ENCODE assay signal across 15 mouse cellular contexts in genomic region chr10:88510503-88511271, GRCm38 (mm10). TPM values are rescaled to one million over a fixed set of nuclear protein-coding genes. Genes with fewer than 3 reads are reported as not detected.
DNase-seq lines count a peak whose midpoint lies in the region; ATAC-seq and TF ChIP-seq lines count a peak whose summit lies in the region.
"Had no signal": no experiment of that assay in that cellular context is flagged by ENCODE, and none has a peak within 500 bp of the region (broad histone marks: within the 10 kb centered on the region; RNA-seq: fewer than 3 reads in every experiment).

No protein-coding gene starts in this region.

- ATAC-seq in granulocyte monocyte progenitor cell, adult 5-6 weeks (replicated peaks; ENCODE audit: poor library complexity, severe bottlenecking) = peak; percentile 34
- no peak for ATAC-seq in forebrain, postnatal 0 days
- no peak for ATAC-seq in midbrain, embryonic 16.5 days

- H3K27ac ChIP-seq in forebrain, postnatal 0 days (ENCODE audit: low read depth, low read length) = no peak overlapping the region
- no peak overlapping the region for H3K27ac ChIP-seq in midbrain, embryonic 16.5 days (ENCODE audit: low read length)
- H3K27ac ChIP-seq: hindbrain, embryonic 12.5 days; neural tube, embryonic 12.5 days had no signal

- DNase-seq in NIH3T3 (ENCODE audit: low read depth) = peak; percentile 17
- peak; percentile 35 for DNase-seq in heart, postnatal 25 days (ENCODE audit: low spot score)
- peak; percentile 52 to 72 for DNase-seq in lung, adult 18-20 months
- no peak for DNase-seq in frontal cortex, postnatal 25 days (ENCODE audit: low spot score in 2 of 2)
- no peak for DNase-seq in forebrain, postnatal 0 days
- no peak for DNase-seq in cerebellum, postnatal 25 days
- DNase-seq: cerebellum, adult 9-10 months; spleen, adult 18-20 months; thymus, postnatal 4 days had no signal

- TF ChIP-seq CTCF in forebrain, postnatal 0 days (IDR thresholded peaks at IDR 0.05; ENCODE audit: low read depth) = no peak

- no peaks in the 10 kb centered on the region for H3K27me3 ChIP-seq in forebrain, postnatal 0 days (ENCODE audit: insufficient read depth, low read length)
- H3K27me3 ChIP-seq in midbrain, embryonic 16.5 days (ENCODE audit: control insufficient read depth, insufficient read depth, low read depth, low read length) = no peaks in the 10 kb centered on the region
- H3K27me3 ChIP-seq: CH12.LX; hindbrain, embryonic 12.5 days; neural tube, embryonic 12.5 days had no signal

- intact Hi-C loops in heart, postnatal 25 days (cut with DNase I) = loop anchor here (5.0 kb wide), 1 partner anchor 217 kb away; no protein-coding TSS in a partner anchor

- H3K4me2 ChIP-seq in forebrain, postnatal 0 days (ENCODE audit: low read depth) = no peak overlapping the region
- H3K4me2 ChIP-seq in midbrain, embryonic 16.5 days (ENCODE audit: low read length) = no peak overlapping the region
- H3K4me2 ChIP-seq: hindbrain, embryonic 12.5 days; neural tube, embryonic 12.5 days had no signal

- no peaks in the 10 kb centered on the region for H3K9me3 ChIP-seq in forebrain, postnatal 0 days (ENCODE audit: low read length)
- no peaks in the 10 kb centered on the region for H3K9me3 ChIP-seq in midbrain, embryonic 16.5 days (replicated peaks; ENCODE audit: control insufficient read depth, low read length, poor library complexity, severe bottlenecking)
- H3K9me3 ChIP-seq: hindbrain, embryonic 12.5 days; neural tube, embryonic 12.5 days had no signal

- H3K36me3 ChIP-seq in forebrain, postnatal 0 days (ENCODE audit: insufficient read depth) = no peaks in the 10 kb centered on the region
- no peaks in the 10 kb centered on the region for H3K36me3 ChIP-seq in midbrain, embryonic 16.5 days (ENCODE audit: control insufficient read depth, insufficient read depth, low read length)
- H3K36me3 ChIP-seq: hindbrain, embryonic 12.5 days; neural tube, embryonic 12.5 days had no signal

- H3K9ac ChIP-seq in forebrain, postnatal 0 days = no peak overlapping the region
- no peak overlapping the region for H3K9ac ChIP-seq in midbrain, embryonic 16.5 days (ENCODE audit: low read depth, low read length)
- H3K9ac ChIP-seq: hindbrain, embryonic 12.5 days; neural tube, embryonic 12.5 days had no signal

- WGBS in forebrain, postnatal 0 days = 71% methylated on average over 12 of the region's 12 CpGs
- whole genome bisulfite sequencing in midbrain, embryonic 16.5 days = 72% methylated on average over 12 of the region's 12 CpGs

- no peaks in the 10 kb centered on the region for H3K4me1 ChIP-seq in forebrain, postnatal 0 days (ENCODE audit: insufficient read depth)
- no peaks in the 10 kb centered on the region for H3K4me1 ChIP-seq in midbrain, embryonic 16.5 days (ENCODE audit: control insufficient read depth, insufficient read depth, low read length)
- H3K4me1 ChIP-seq: hindbrain, embryonic 12.5 days; neural tube, embryonic 12.5 days had no signal

- H3K4me3 ChIP-seq in forebrain, postnatal 0 days (ENCODE audit: low read depth, low read length) = no peak overlapping the region
- no peak overlapping the region for H3K4me3 ChIP-seq in midbrain, embryonic 16.5 days (ENCODE audit: low read depth, low read length)
- H3K4me3 ChIP-seq: hindbrain, embryonic 12.5 days; neural tube, embryonic 12.5 days had no signal

RNA-seq across cellular contexts. Expression of gene Chpt1, which starts 6.8 kb away (rescaled TPM):
- total RNA-seq in granulocyte monocyte progenitor cell, adult 5-6 weeks (2014; fragmentation: Nextera tagmentation) = 13.3 and 30.8 TPM in 2 replicates
- 23.8 and 31.7 TPM in 2 replicates for total RNA-seq in granulocyte monocyte progenitor cell, adult 5-6 weeks (2017)
- total RNA-seq in heart, postnatal 25 days (2021) = 100 to 1,000 TPM; 304 to 315 TPM
- total RNA-seq in forebrain, postnatal 0 days (2014; rRNA removed) = 21.1 and 21.3 TPM in 2 replicates
- polyA plus RNA-seq in forebrain, postnatal 0 days (2015; fragmentation: Nextera tagmentation; extraction: Ambion mirVana) = 13.6 and 19.3 TPM in 2 replicates
- polyA plus RNA-seq in midbrain, embryonic 16.5 days (2015; fragmentation: Nextera tagmentation; extraction: Ambion mirVana) = 7.7 and 8.0 TPM in 2 replicates

RNA-seq across cellular contexts. Expression of gene Sycp3, which starts 51.3 kb away (rescaled TPM):
- not detected in 2 replicates for total RNA-seq in granulocyte monocyte progenitor cell, adult 5-6 weeks (2014; fragmentation: Nextera tagmentation)
- total RNA-seq in granulocyte monocyte progenitor cell, adult 5-6 weeks (2017) = 0.30 TPM in 1 of 2 replicates, not detected in the other
- total RNA-seq in heart, postnatal 25 days (2021) = not detected
- total RNA-seq in forebrain, postnatal 0 days (2014; rRNA removed) = 0.38 and 0.57 TPM in 2 replicates
- polyA plus RNA-seq in forebrain, postnatal 0 days (2015; fragmentation: Nextera tagmentation; extraction: Ambion mirVana) = 0.64 and 1.0 TPM in 2 replicates
- 0.51 and 0.72 TPM in 2 replicates for polyA plus RNA-seq in midbrain, embryonic 16.5 days (2015; fragmentation: Nextera tagmentation; extraction: Ambion mirVana)
- total RNA-seq: CH12.LX had no signal
- polyA plus RNA-seq: hindbrain, embryonic 12.5 days; liver, embryonic 16.5 days; neural tube, embryonic 12.5 days had no signal

Comparison
In these comparisons a context has a peak if more than half of its experiments do, and no peak if none do; other contexts are left out.
1. DNase-seq: peak in NIH3T3 (single experiment), heart, postnatal 25 days (single experiment) and lung, adult 18-20 months (2 of 2); none in frontal cortex, postnatal 25 days (0 of 2), forebrain, postnatal 0 days (single experiment) and cerebellum, postnatal 25 days (0 of 2).
2. RNA of gene Chpt1, which starts 6.8 kb away (total RNA-seq): 304 to 315 TPM in heart, postnatal 25 days; 13.3 to 31.7 TPM in granulocyte monocyte progenitor cell, adult 5-6 weeks and 21.1 to 21.3 TPM in forebrain, postnatal 0 days; every median in the first group is over 4 times any median in the second.